Mouse (Mus musculus): ENCODE measurements around the gene Rap1gap. TPM values are rescaled to one million over a fixed set of nuclear protein-coding genes. Genes with fewer than 3 reads are reported as not detected.

Rap1gap gene
- polyA plus RNA-seq, 1 experiment from 2014 or later = 3.9 TPM

DNA sequence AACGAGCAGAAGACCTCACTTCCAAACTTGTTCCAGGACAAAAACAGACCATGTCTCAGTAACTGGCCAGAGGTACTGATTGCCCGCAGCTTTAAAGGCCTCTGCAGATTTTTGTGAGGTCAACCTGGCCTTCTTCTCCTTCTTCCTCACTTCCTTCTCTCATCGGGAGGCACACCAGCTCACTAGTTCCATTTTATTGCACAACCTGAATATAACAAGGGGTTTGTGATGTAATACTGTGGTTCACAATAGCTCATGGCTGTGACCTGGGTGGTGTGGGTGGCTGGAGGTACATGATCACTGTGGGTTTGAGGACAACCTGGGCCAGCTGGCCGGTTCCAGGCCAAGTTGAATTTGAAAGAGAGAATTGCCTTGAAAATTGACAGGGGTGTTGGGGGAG lies 31.1 kb upstream of the Rap1gap start:
- Histone ChIP-seq H3K9ac (ENCODE audit: low read length) (no peak overlapping the region), H3K36me3 (ENCODE audit: control insufficient read depth, insufficient read depth, low read length) (peaks cover 97% of the 10 kb centered on the region), H3K4me3 (ENCODE audit: control insufficient read depth in 1 of 2, insufficient read depth in 1 of 2, low read depth in 1 of 2, low read length in 2 of 2) (no peak overlapping the region), H3K4me1 (ENCODE audit: control insufficient read depth in 2 of 2, insufficient read depth in 2 of 2, low read length in 2 of 2) (peaks cover 3 to 6% of the 10 kb centered on the region in 2 experiments; a peak in 3 of 4 replicates), H3K27ac (replicated peaks in 1 of 2; ENCODE audit: control insufficient read depth in 1 of 2, insufficient read depth in 1 of 2, low read depth in 2 of 2, low read length in 2 of 2) (no peak overlapping the region), H3K4me2 (ENCODE audit: low read length) (no peak overlapping the region), H3K9me3 (ENCODE audit: control insufficient read depth, low read length) (no peaks in the 10 kb centered on the region), H3K27me3 (ENCODE audit: control insufficient read depth, insufficient read depth, low read length) (no peaks in the 10 kb centered on the region)
- no peak for ATAC-seq (ENCODE audit: insufficient number of reproducible peaks, insufficient read depth, low FRiP score, low read depth)
- WGBS = 85% methylated on average over 4 of the region's 4 CpGs

DNA sequence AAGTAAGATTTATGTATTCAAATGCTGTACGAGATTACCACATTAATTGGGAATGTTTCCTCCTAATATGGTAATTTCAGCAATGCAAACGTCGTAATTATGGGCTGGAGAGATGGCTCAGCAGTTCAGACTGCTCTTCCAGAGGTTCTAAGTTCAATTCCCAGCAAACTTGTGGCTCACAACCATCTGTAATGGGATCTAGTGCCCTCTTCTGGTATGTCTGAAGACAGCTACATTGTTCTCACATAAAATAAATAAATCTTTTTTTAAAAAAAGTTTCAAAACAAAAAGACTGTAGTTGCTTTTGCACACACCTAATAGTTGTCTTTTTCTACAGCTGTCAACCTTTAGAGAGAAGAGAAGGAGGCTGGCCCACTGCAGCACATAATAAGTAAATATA lies 27.9 kb upstream of the Rap1gap start:
- Histone ChIP-seq H3K4me1 (ENCODE audit: control insufficient read depth in 2 of 2, insufficient read depth in 2 of 2, low read length in 2 of 2) (peaks cover 1 to 5% of the 10 kb centered on the region in 2 experiments; a peak in 3 of 4 replicates), H3K27me3 (ENCODE audit: control insufficient read depth, insufficient read depth, low read length) (no peaks in the 10 kb centered on the region), H3K27ac (replicated peaks in 1 of 2; ENCODE audit: control insufficient read depth in 1 of 2, insufficient read depth in 1 of 2, low read depth in 2 of 2, low read length in 2 of 2) (no peak overlapping the region), H3K9ac (ENCODE audit: low read length) (no peak overlapping the region), H3K4me3 (ENCODE audit: control insufficient read depth in 1 of 2, insufficient read depth in 1 of 2, low read depth in 1 of 2, low read length in 2 of 2) (no peak overlapping the region), H3K4me2 (ENCODE audit: low read length) (no peak overlapping the region), H3K36me3 (ENCODE audit: control insufficient read depth, insufficient read depth, low read length) (peaks cover 94% of the 10 kb centered on the region), H3K9me3 (ENCODE audit: control insufficient read depth, low read length) (no peaks in the 10 kb centered on the region)
- 90% methylated on average over 3 of the region's 3 CpGs for WGBS
- no peak for ATAC-seq (ENCODE audit: insufficient number of reproducible peaks, insufficient read depth, low FRiP score, low read depth)

DNA sequence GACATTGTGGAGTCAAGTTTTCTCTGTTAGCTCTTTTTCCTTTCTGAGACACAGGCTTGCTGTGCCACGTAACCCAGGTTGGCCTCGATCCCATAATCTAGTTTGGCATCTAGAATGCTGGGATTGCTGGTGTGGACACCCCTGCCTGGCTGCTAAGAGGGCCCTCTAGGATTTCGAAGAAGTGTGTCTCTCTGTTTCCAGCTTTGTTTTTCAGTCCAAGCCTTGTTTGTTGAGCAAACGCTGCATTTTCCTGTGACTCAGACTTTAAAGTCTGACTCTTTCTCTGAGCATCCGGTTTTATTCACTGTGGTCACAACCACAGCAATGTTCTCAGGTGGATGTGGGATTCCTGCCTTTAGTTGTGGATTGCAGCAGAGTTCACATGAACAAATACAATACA lies 23.0 kb upstream of the Rap1gap start:
- H3K4me3 ChIP-seq (ENCODE audit: control insufficient read depth in 1 of 2, insufficient read depth in 1 of 2, low read depth in 1 of 2, low read length in 2 of 2) = no peak overlapping the region
- H3K27me3 ChIP-seq (ENCODE audit: control insufficient read depth, insufficient read depth, low read length) = no peaks in the 10 kb centered on the region
- no peaks in the 10 kb centered on the region for H3K4me1 ChIP-seq (ENCODE audit: control insufficient read depth in 2 of 2, insufficient read depth in 2 of 2, low read length in 2 of 2)
- H3K4me2 ChIP-seq (ENCODE audit: low read length) = no peak overlapping the region
- H3K36me3 ChIP-seq (ENCODE audit: control insufficient read depth, insufficient read depth, low read length) = peaks cover 82% of the 10 kb centered on the region
- no peaks in the 10 kb centered on the region for H3K9me3 ChIP-seq (ENCODE audit: control insufficient read depth, low read length)
- H3K27ac ChIP-seq (replicated peaks in 1 of 2; ENCODE audit: control insufficient read depth in 1 of 2, insufficient read depth in 1 of 2, low read depth in 2 of 2, low read length in 2 of 2) = no peak overlapping the region
- WGBS = 73% methylated on average over 5 of the region's 5 CpGs
- no peak overlapping the region for H3K9ac ChIP-seq (ENCODE audit: low read length)
- ATAC-seq (ENCODE audit: insufficient number of reproducible peaks, insufficient read depth, low FRiP score, low read depth) = no peak

DNA sequence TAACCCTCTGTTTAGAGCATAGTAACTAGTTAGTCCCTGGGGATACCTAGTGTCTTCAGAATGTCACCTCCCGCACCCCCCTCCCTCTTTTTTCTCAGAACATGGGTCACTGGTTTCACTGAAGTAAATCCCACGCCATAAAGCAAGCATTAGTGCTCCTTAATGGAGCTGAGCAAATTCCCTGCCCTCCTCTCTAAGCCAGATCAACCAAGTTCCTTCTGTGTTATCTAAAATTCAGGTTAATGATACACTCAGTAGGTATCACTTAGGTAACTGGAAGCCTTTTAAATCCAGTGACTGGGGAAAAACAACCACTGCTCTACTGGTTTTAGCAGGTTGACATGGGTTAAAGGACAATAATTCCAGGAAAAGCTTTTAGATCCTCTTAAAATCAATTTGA lies 22.4 kb upstream of the Rap1gap start:
- no peaks in the 10 kb centered on the region for H3K9me3 ChIP-seq (ENCODE audit: control insufficient read depth, low read length)
- no peak overlapping the region for H3K4me3 ChIP-seq (ENCODE audit: control insufficient read depth in 1 of 2, insufficient read depth in 1 of 2, low read depth in 1 of 2, low read length in 2 of 2)
- no peaks in the 10 kb centered on the region for H3K4me1 ChIP-seq (ENCODE audit: control insufficient read depth in 2 of 2, insufficient read depth in 2 of 2, low read length in 2 of 2)
- no peak overlapping the region for H3K4me2 ChIP-seq (ENCODE audit: low read length)
- no peak overlapping the region for H3K27ac ChIP-seq (replicated peaks in 1 of 2; ENCODE audit: control insufficient read depth in 1 of 2, insufficient read depth in 1 of 2, low read depth in 2 of 2, low read length in 2 of 2)
- no peak for ATAC-seq (ENCODE audit: insufficient number of reproducible peaks, insufficient read depth, low FRiP score, low read depth)
- 95% methylated on average over 2 of the region's 2 CpGs for WGBS
- H3K27me3 ChIP-seq (ENCODE audit: control insufficient read depth, insufficient read depth, low read length) = no peaks in the 10 kb centered on the region
- no peak overlapping the region for H3K9ac ChIP-seq (ENCODE audit: low read length)
- peaks cover 82% of the 10 kb centered on the region for H3K36me3 ChIP-seq (ENCODE audit: control insufficient read depth, insufficient read depth, low read length)

DNA sequence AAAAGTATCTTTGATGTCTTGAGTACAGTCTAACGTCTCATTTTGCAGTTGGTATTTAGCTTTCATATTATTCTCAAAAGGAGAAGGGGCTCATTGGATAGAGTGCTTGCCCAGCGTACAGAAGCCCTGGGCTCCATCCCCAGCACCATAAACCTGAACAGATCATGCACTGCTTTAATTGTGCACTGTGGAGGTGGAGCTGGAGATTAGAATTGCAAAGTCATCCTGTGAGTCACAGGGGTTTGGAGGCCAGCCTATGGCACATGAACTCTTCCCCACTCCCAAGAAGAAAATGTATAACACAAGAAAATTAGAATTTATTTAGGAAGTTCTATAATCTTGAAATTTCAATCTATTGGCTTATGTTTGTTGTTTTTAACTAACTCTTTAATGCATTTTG lies 21.1 kb upstream of the Rap1gap start:
- Histone ChIP-seq H3K4me3 (ENCODE audit: control insufficient read depth in 1 of 2, insufficient read depth in 1 of 2, low read depth in 1 of 2, low read length in 2 of 2) (no peak overlapping the region), H3K9ac (ENCODE audit: low read length) (no peak overlapping the region), H3K9me3 (ENCODE audit: control insufficient read depth, low read length) (no peaks in the 10 kb centered on the region), H3K27ac (replicated peaks in 1 of 2; ENCODE audit: control insufficient read depth in 1 of 2, insufficient read depth in 1 of 2, low read depth in 2 of 2, low read length in 2 of 2) (no peak overlapping the region), H3K4me1 (ENCODE audit: control insufficient read depth in 2 of 2, insufficient read depth in 2 of 2, low read length in 2 of 2) (no peaks in the 10 kb centered on the region), H3K36me3 (ENCODE audit: control insufficient read depth, insufficient read depth, low read length) (peaks cover 82% of the 10 kb centered on the region), H3K4me2 (ENCODE audit: low read length) (no peak overlapping the region), H3K27me3 (ENCODE audit: control insufficient read depth, insufficient read depth, low read length) (no peaks in the 10 kb centered on the region)
- WGBS = 83% methylated on average over 2 of the region's 2 CpGs
- no peak for ATAC-seq (ENCODE audit: insufficient number of reproducible peaks, insufficient read depth, low FRiP score, low read depth)

DNA sequence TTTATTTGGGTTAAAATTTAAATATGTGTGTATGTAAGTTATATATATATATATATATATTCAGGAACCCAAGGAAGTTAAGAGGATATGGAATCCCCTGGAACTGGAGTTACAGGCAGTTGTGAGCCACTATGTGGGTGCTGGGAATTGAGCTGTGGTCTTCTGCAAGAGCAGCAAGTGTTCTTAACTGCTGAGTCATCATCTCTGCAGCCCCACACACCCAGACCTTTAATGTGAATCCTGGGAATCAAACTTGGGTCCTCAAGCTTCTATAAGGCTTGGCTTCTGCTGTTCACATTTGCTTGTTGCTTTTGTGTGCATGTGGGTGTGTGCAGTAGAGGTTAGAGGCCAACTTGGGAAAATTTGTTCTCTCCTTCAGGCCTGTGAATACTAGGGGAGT lies 18.3 kb upstream of the Rap1gap start:
- no peaks in the 10 kb centered on the region for H3K4me1 ChIP-seq (ENCODE audit: control insufficient read depth in 2 of 2, insufficient read depth in 2 of 2, low read length in 2 of 2)
- H3K4me3 ChIP-seq (ENCODE audit: control insufficient read depth in 1 of 2, insufficient read depth in 1 of 2, low read depth in 1 of 2, low read length in 2 of 2) = no peak overlapping the region
- no peak for ATAC-seq (ENCODE audit: insufficient number of reproducible peaks, insufficient read depth, low FRiP score, low read depth)
- no peak overlapping the region for H3K4me2 ChIP-seq (ENCODE audit: low read length)
- H3K9ac ChIP-seq (ENCODE audit: low read length) = no peak overlapping the region
- H3K36me3 ChIP-seq (ENCODE audit: control insufficient read depth, insufficient read depth, low read length) = peaks cover 83% of the 10 kb centered on the region
- H3K27ac ChIP-seq (replicated peaks in 1 of 2; ENCODE audit: control insufficient read depth in 1 of 2, insufficient read depth in 1 of 2, low read depth in 2 of 2, low read length in 2 of 2) = no peak overlapping the region
- H3K9me3 ChIP-seq (ENCODE audit: control insufficient read depth, low read length) = no peaks in the 10 kb centered on the region
- no peaks in the 10 kb centered on the region for H3K27me3 ChIP-seq (ENCODE audit: control insufficient read depth, insufficient read depth, low read length)

DNA sequence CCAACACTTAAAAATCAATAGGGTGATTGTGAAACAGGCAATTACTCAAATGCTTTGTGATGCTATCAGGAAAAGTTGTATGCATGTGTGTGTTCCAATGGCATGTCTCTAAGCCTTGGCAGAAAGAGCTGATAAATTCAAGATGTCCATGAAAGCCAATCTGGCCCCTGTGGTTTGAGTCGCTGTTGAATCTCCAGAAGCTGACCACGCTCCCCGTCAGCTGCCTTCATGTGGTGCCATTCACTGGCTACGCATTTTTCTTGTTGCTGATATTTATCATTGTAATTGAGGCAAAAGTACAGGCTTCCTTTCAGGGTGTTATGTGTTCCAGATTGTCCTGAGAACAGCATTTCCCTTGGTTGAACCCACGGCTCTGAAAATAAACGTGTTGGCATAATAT lies 16.9 kb upstream of the Rap1gap start:
- Histone ChIP-seq H3K4me2 (ENCODE audit: low read length) (no peak overlapping the region), H3K9me3 (ENCODE audit: control insufficient read depth, low read length) (no peaks in the 10 kb centered on the region), H3K27me3 (ENCODE audit: control insufficient read depth, insufficient read depth, low read length) (no peaks in the 10 kb centered on the region), H3K4me1 (ENCODE audit: control insufficient read depth in 2 of 2, insufficient read depth in 2 of 2, low read length in 2 of 2) (no peaks in the 10 kb centered on the region), H3K9ac (ENCODE audit: low read length) (no peak overlapping the region), H3K27ac (replicated peaks in 1 of 2; ENCODE audit: control insufficient read depth in 1 of 2, insufficient read depth in 1 of 2, low read depth in 2 of 2, low read length in 2 of 2) (no peak overlapping the region), H3K4me3 (ENCODE audit: control insufficient read depth in 1 of 2, insufficient read depth in 1 of 2, low read depth in 1 of 2, low read length in 2 of 2) (no peak overlapping the region), H3K36me3 (ENCODE audit: control insufficient read depth, insufficient read depth, low read length) (peaks cover 93% of the 10 kb centered on the region)
- ATAC-seq (ENCODE audit: insufficient number of reproducible peaks, insufficient read depth, low FRiP score, low read depth) = no peak
- 81% methylated on average over 6 of the region's 6 CpGs for WGBS

DNA sequence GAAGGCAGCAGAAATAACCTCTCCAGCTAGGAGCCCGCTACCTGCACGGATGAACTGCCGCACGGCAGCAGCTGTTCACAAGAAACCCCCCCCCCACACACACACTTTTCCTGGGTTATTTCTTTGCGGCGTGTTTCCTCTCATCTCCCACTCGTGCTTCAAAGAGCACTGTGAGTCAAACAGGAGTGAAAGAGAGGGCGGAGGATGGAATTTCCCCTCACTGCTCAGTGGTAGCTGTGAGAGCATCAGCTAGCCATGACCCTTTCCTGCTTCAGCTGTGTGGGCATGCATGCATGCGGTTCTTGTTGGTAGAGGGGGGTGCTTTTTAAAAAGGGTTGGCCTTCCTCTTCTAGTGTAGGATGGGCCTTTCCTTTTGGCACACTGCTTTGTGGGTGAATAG lies 16.3 kb upstream of the Rap1gap start:
- Histone ChIP-seq H3K36me3 (ENCODE audit: control insufficient read depth, insufficient read depth, low read length) (peaks cover 94% of the 10 kb centered on the region), H3K4me1 (ENCODE audit: control insufficient read depth in 2 of 2, insufficient read depth in 2 of 2, low read length in 2 of 2) (no peaks in the 10 kb centered on the region), H3K27ac (replicated peaks in 1 of 2; ENCODE audit: control insufficient read depth in 1 of 2, insufficient read depth in 1 of 2, low read depth in 2 of 2, low read length in 2 of 2) (no peak overlapping the region), H3K27me3 (ENCODE audit: control insufficient read depth, insufficient read depth, low read length) (no peaks in the 10 kb centered on the region), H3K9ac (ENCODE audit: low read length) (no peak overlapping the region), H3K4me2 (ENCODE audit: low read length) (no peak overlapping the region), H3K4me3 (ENCODE audit: control insufficient read depth in 1 of 2, insufficient read depth in 1 of 2, low read depth in 1 of 2, low read length in 2 of 2) (no peak overlapping the region), H3K9me3 (ENCODE audit: control insufficient read depth, low read length) (no peaks in the 10 kb centered on the region)
- 93% methylated on average over 9 of the region's 9 CpGs for WGBS
- no peak for ATAC-seq (ENCODE audit: insufficient number of reproducible peaks, insufficient read depth, low FRiP score, low read depth)

Data from heart, embryonic 14.5 days (tissue).